Mouse (Mus musculus): ENCODE measurements around the gene Olfr70. TPM values are rescaled to one million over a fixed set of nuclear protein-coding genes. Genes with fewer than 3 reads are reported as not detected.

Gene Olfr70
- polyA plus RNA-seq, 1 experiment from 2014 or later: not detected

- no peak overlapping the region for H3K4me2 ChIP-seq (ENCODE audit: low read depth, low read length)
- no peak overlapping the region for H3K27ac ChIP-seq (ENCODE audit: low read depth)
- no peaks in the 10 kb centered on the region for H3K9me3 ChIP-seq (ENCODE audit: low read length)
- 10% methylated on average over 2 of the region's 2 CpGs for WGBS (ENCODE audit: insufficient replicate concordance)
- DNase-seq: peak; percentile 88
- H3K4me1 ChIP-seq (ENCODE audit: insufficient read depth): peaks cover 10% of the 10 kb centered on the region
- H3K4me3 ChIP-seq (ENCODE audit: low read depth, low read length): no peak overlapping the region
- TF ChIP-seq CTCF (IDR thresholded peaks at IDR 0.05; ENCODE audit: low read depth) (peak; percentile 86), EP300 (IDR thresholded peaks at IDR 0.05; ENCODE audit: low read depth) (no peak)
- no peaks in the 10 kb centered on the region for H3K36me3 ChIP-seq (replicated peaks; ENCODE audit: insufficient read depth, low read length)
- no peak overlapping the region for H3K9ac ChIP-seq (replicated peaks)
- no peak for ATAC-seq
- H3K27me3 ChIP-seq (ENCODE audit: insufficient read depth, low read length): 0 out of 2 replicates have a peak, but pooled peaks cover 11% of the 10 kb centered on the region
Observed at GRCm38 (mm10) chr4:43672070-43672469, 28.5 kb downstream of the Olfr70 start.

GRCm38 (mm10) chr4:43669428-43669794, 31.2 kb downstream of the Olfr70 start:
- under 1% methylated on average over 24 of the region's 25 CpGs for WGBS (ENCODE audit: insufficient replicate concordance)
- TF ChIP-seq EP300 (IDR thresholded peaks at IDR 0.05; ENCODE audit: low read depth) (no peak), CTCF (IDR thresholded peaks at IDR 0.05; ENCODE audit: low read depth) (no peak)
- Histone ChIP-seq H3K27me3 (ENCODE audit: insufficient read depth, low read length) (peaks cover 25% of the 10 kb centered on the region; the same call in 1 of the 2 replicates), H3K36me3 (replicated peaks; ENCODE audit: insufficient read depth, low read length) (no peaks in the 10 kb centered on the region), H3K4me3 (ENCODE audit: low read depth, low read length) (peak overlapping the region; percentile 79), H3K9ac (replicated peaks) (peak overlapping the region; percentile 69), H3K9me3 (ENCODE audit: low read length) (no peaks in the 10 kb centered on the region), H3K4me2 (ENCODE audit: low read depth, low read length) (peak overlapping the region; percentile 87), H3K27ac (ENCODE audit: low read depth) (no peak overlapping the region), H3K4me1 (ENCODE audit: insufficient read depth) (peaks cover 10% of the 10 kb centered on the region)
- ATAC-seq (peak; percentile 85), DNase-seq (no peak)

DNA sequence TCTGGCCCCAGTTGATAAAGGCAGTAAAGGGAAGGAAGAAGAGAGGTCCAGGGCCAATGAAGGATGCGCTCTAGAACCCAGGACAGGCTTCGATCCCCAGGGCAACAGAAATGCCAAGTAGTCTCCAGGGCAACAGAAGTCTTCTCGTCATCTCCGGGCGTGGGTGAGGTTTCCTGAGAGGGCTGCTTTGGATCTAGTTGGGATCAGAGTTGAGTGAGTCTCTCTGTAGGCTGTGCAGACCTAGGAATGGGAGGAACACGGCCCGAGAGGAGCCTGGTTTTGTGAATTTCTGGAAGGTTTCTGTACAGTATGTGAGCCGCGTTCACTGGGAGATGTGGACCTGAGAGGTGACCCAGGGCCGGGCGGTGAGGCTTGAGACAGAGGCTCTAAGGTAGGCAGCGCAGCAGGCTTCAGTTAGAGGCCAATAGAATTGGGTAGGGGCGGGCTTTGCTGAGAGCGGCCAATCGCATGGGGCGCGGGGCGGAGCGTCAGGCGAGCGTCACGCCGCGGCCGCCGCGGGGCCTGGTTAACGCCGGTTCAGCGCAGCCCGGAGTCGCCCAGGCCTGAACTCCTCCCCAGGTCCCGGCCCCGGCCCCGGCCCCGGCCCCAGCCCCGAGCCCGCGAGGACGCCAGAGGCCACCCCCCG, 31.7 kb downstream of the Olfr70 start, which contains the start of the genes Tmem8b and Fam221b:
Gene Tmem8b, plus strand, starts transcription at position 190 of the 646 bp plus-strand sequence.
Gene Fam221b, minus strand, starts transcription at position 364 of the 646 bp plus-strand sequence.
- H3K27me3 ChIP-seq (ENCODE audit: insufficient read depth, low read length): peaks cover 25% of the 10 kb centered on the region; the same call in 1 of the 2 replicates

DNA sequence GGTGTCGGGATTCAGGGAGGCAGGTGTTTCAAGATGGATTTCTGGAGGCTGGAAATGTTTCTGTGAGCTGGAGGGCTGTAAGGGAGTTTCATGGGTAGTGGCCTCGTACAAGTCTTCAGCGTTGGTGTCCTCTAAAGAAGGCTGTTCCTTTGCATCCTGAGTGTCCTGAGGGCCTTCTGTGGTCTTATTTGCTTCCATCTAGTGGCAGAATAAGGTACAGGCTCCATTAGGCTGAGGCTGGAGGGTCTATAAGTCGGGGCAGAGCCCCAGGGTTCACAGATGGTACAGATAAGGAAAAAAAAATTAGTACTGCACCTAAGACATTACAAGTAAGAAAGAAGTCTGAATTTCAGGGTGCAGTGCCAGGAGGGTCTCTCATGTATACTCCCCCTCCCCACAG, 34.2 kb downstream of the Olfr70 start:
- Histone ChIP-seq H3K4me2 (ENCODE audit: low read depth, low read length) (no peak overlapping the region), H3K36me3 (replicated peaks; ENCODE audit: insufficient read depth, low read length) (no peaks in the 10 kb centered on the region), H3K9me3 (ENCODE audit: low read length) (no peaks in the 10 kb centered on the region), H3K4me1 (ENCODE audit: insufficient read depth) (peaks cover 10% of the 10 kb centered on the region), H3K27me3 (ENCODE audit: insufficient read depth, low read length) (peaks cover 41% of the 10 kb centered on the region), H3K27ac (ENCODE audit: low read depth) (no peak overlapping the region), H3K4me3 (ENCODE audit: low read depth, low read length) (no peak overlapping the region), H3K9ac (replicated peaks) (no peak overlapping the region)
- ATAC-seq (no peak), DNase-seq (no peak)
- no peak for TF ChIP-seq EP300 (IDR thresholded peaks at IDR 0.05; ENCODE audit: low read depth)
- TF ChIP-seq CTCF (IDR thresholded peaks at IDR 0.05; ENCODE audit: low read depth): peak; percentile 62
- 12% methylated on average over 4 of the region's 4 CpGs for WGBS (ENCODE audit: insufficient replicate concordance)

More for the DNA sequence above, 31.7 kb downstream of the Olfr70 start, which contains the start of the genes Tmem8b and Fam221b:
- ATAC-seq: peak; percentile 97
- Histone ChIP-seq H3K4me3 (ENCODE audit: low read depth, low read length) (peak within 1 kb of the TSS; percentile 79), H3K4me2 (ENCODE audit: low read depth, low read length) (peak within 1 kb of the TSS; percentile 87), H3K9me3 (ENCODE audit: low read length) (no peaks in the 10 kb centered on the region), H3K36me3 (replicated peaks; ENCODE audit: insufficient read depth, low read length) (no peaks in the 10 kb centered on the region), H3K9ac (replicated peaks) (peak within 1 kb of the TSS; percentile 69), H3K4me1 (ENCODE audit: insufficient read depth) (peaks cover 10% of the 10 kb centered on the region), H3K27ac (ENCODE audit: low read depth) (no peak within 1 kb of the TSS)
- DNase-seq: peak; percentile 91
- WGBS (ENCODE audit: insufficient replicate concordance): 2% methylated on average over 29 of the region's 41 CpGs
- TF ChIP-seq CTCF (IDR thresholded peaks at IDR 0.05; ENCODE audit: low read depth): no peak
- no peak for TF ChIP-seq EP300 (IDR thresholded peaks at IDR 0.05; ENCODE audit: low read depth)

- no peak overlapping the region for H3K9ac ChIP-seq (replicated peaks)
- DNase-seq (no peak), ATAC-seq (no peak)
- peak overlapping the region; percentile 93 for H3K4me3 ChIP-seq (ENCODE audit: low read depth, low read length)
- peaks cover 14% of the 10 kb centered on the region for H3K4me1 ChIP-seq (ENCODE audit: insufficient read depth)
- no peaks in the 10 kb centered on the region for H3K9me3 ChIP-seq (ENCODE audit: low read length)
- no peak for TF ChIP-seq EP300 (IDR thresholded peaks at IDR 0.05; ENCODE audit: low read depth)
- peak; percentile 34 for TF ChIP-seq CTCF (IDR thresholded peaks at IDR 0.05; ENCODE audit: low read depth)
- H3K4me2 ChIP-seq (ENCODE audit: low read depth, low read length): peak overlapping the region; percentile 96
- H3K27me3 ChIP-seq (ENCODE audit: insufficient read depth, low read length): 0 out of 2 replicates have a peak, but pooled peaks cover 2% of the 10 kb centered on the region
- no peak overlapping the region for H3K27ac ChIP-seq (ENCODE audit: low read depth)
- H3K36me3 ChIP-seq (replicated peaks; ENCODE audit: insufficient read depth, low read length): no peaks in the 10 kb centered on the region
- WGBS (ENCODE audit: insufficient replicate concordance): 70% methylated on average over 4 of the region's 4 CpGs
Observed at GRCm38 (mm10) chr4:43657146-43657545, 43.5 kb downstream of the Olfr70 start.

DNA sequence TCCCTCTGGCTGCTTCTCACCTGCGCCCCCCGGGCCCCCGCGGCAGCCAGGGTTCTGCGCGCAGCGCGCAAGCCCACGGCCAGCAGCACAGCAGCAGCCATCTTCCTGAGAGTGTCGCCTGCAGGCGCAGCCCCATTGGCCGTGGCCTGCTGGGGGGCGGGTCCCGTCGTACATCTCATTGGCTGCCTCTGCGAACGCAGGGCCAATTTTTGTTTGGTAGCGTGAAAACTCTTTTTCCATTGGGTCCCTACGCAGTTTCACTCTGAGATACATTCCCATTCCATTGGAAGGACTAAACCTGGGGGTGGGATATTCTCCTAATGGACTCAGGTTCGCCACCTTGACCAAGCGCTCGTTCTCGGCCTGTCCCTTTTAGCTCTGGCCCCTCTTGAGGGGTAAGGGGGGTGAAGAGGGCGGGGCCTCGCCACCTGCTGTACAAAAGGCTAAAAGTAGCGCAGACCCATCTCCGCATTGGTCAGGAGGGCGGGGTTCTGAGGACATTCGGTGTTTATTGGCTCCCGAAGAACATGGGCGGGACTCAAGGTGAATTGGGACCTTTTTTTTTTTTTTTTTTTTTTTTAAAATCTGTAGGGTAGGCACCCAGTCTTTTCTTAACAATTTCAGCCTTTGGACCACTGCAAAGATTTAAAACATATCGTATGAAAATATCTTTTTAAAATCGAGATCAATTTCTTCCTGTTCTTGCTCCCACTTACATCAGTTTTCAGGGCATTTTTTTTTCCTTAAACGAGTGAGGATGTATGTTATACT, 44.1 kb downstream of the Olfr70 start, which contains the start of gene Hint2:
Gene Hint2, minus strand, starts transcription at position 128 of the 771 bp plus-strand sequence.
- TF ChIP-seq EP300 (IDR thresholded peaks at IDR 0.05; ENCODE audit: low read depth): peak; percentile 64; the same call in 1 of the 2 replicates
- peak; percentile 1; the same call in 1 of the 2 replicates for TF ChIP-seq CTCF (IDR thresholded peaks at IDR 0.05; ENCODE audit: low read depth)
- peak within 1 kb of the TSS; percentile 89 for H3K9ac ChIP-seq (replicated peaks)
- ATAC-seq: peak; percentile 96
- H3K27ac ChIP-seq (ENCODE audit: low read depth): peak within 1 kb of the TSS; percentile 97
- WGBS (ENCODE audit: insufficient replicate concordance): 2% methylated on average over 34 of the region's 34 CpGs
- peaks cover 14% of the 10 kb centered on the region for H3K4me1 ChIP-seq (ENCODE audit: insufficient read depth)
- no peaks in the 10 kb centered on the region for H3K36me3 ChIP-seq (replicated peaks; ENCODE audit: insufficient read depth, low read length)
- no peaks in the 10 kb centered on the region for H3K9me3 ChIP-seq (ENCODE audit: low read length)
- H3K27me3 ChIP-seq (ENCODE audit: insufficient read depth, low read length): no peaks in the 10 kb centered on the region
- H3K4me2 ChIP-seq (ENCODE audit: low read depth, low read length): peak within 1 kb of the TSS; percentile 96
- peak within 1 kb of the TSS; percentile 93 for H3K4me3 ChIP-seq (ENCODE audit: low read depth, low read length)
- peak; percentile 94 for DNase-seq
